Mouse (Mus musculus) lung, adult 2 months (tissue): ENCODE data around the gene N4bp2l1.

Experiments
- CTCF ChIP-seq: fragments of 200-500 bp; IDR thresholded peaks from 2 replicates; pipeline ENCODE4 v1.5.1; 2011; ENCODE audit warnings: mild to moderate bottlenecking, low read length, control low read depth; ENCODE audit not compliant: insufficient read depth
- POLR2A ChIP-seq: fragments of 200-500 bp; IDR thresholded peaks from 2 replicates; pipeline ENCODE4 v1.6.1; 2011; ENCODE audit warnings: low read depth, mild to moderate bottlenecking, control low read depth, low read length, borderline replicate concordance; ENCODE audit errors: extremely low read depth

GRCm38 (mm10) chr5:150593756-150594648, 3.0 kb downstream of the N4bp2l1 start:
- TF ChIP-seq POLR2A (peak; percentile 62; the same call in 1 of the 2 replicates), CTCF (no peak)
